Mouse (Mus musculus) midbrain, embryonic 13.5 days (tissue): ENCODE results near the gene Kif26b. TPM values are rescaled to one million over a fixed set of nuclear protein-coding genes. Genes with fewer than 3 reads are reported as not detected.
A peak's percentile ranks its signal among the peaks of the same experiment; 100 is the strongest.

Experiments
- ATAC-seq: fragments of 200-750 bp; cut with Nextera tagmentation; 2 replicates; pipeline ENCODE4 v1.8.0; 2017; ENCODE audit warnings: mild to moderate bottlenecking, moderate TSS enrichment, moderate library complexity
- H3K27ac ChIP-seq: fragments of 300-500 bp; sonication (generic); 2 replicates; pipeline ENCODE4 v1.5.1; 2015; ENCODE audit warnings: inconsistent platforms, mild to moderate bottlenecking, moderate library complexity
- H3K27me3 ChIP-seq: fragments of 300-500 bp; sonication (generic); 2 replicates; pipeline ENCODE4 v1.6.1; 2015; ENCODE audit warnings: mild to moderate bottlenecking, inconsistent platforms
- H3K36me3 ChIP-seq: fragments of 300-500 bp; sonication (generic); 2 replicates; pipeline ENCODE4 v1.6.1; 2015; ENCODE audit warnings: mild to moderate bottlenecking, inconsistent platforms
- H3K4me1 ChIP-seq: fragments of 300-500 bp; sonication (generic); replicated peaks from 2 replicates; pipeline ENCODE4 v1.6.1; 2015; ENCODE audit warnings: inconsistent platforms
- H3K4me2 ChIP-seq: fragments of 300-500 bp; sonication (generic); replicated peaks from 2 replicates; pipeline ENCODE4 v1.6.1; 2015; ENCODE audit warnings: moderate library complexity, mild to moderate bottlenecking, inconsistent platforms
- H3K4me3 ChIP-seq: fragments of 300-500 bp; sonication (generic); replicated peaks from 2 replicates; pipeline ENCODE4 v1.5.1; 2015; ENCODE audit warnings: mild to moderate bottlenecking, inconsistent platforms
- H3K9ac ChIP-seq: fragments of 300-500 bp; sonication (generic); replicated peaks from 2 replicates; pipeline ENCODE4 v1.6.1; 2015; ENCODE audit warnings: mild to moderate bottlenecking, inconsistent platforms
- H3K9me3 ChIP-seq: fragments of 300-500 bp; sonication (generic); 2 replicates; pipeline ENCODE4 v1.6.1; 2016; ENCODE audit warnings: mild to moderate bottlenecking, inconsistent platforms
- WGBS: fragments of 180-500 bp; shearing (Covaris S2); methylation state at CpG from one replicate; pipeline ENCODE4 v1.1.7; 2015; 5-methylcytosine and 5-hydroxymethylcytosine counted together
- polyA plus RNA-seq: library from polyadenylated mRNA; unstranded; fragments of >200 nt; fragmentation: Nextera tagmentation; extraction: Ambion mirVana; gene quantifications from 2 replicates; pipeline ENCODE4 v1.2.1, GENCODE M21; 2015

Gene Kif26b
- polyA plus RNA-seq, 1 experiment from 2014 or later: 5.7 TPM

DNA sequence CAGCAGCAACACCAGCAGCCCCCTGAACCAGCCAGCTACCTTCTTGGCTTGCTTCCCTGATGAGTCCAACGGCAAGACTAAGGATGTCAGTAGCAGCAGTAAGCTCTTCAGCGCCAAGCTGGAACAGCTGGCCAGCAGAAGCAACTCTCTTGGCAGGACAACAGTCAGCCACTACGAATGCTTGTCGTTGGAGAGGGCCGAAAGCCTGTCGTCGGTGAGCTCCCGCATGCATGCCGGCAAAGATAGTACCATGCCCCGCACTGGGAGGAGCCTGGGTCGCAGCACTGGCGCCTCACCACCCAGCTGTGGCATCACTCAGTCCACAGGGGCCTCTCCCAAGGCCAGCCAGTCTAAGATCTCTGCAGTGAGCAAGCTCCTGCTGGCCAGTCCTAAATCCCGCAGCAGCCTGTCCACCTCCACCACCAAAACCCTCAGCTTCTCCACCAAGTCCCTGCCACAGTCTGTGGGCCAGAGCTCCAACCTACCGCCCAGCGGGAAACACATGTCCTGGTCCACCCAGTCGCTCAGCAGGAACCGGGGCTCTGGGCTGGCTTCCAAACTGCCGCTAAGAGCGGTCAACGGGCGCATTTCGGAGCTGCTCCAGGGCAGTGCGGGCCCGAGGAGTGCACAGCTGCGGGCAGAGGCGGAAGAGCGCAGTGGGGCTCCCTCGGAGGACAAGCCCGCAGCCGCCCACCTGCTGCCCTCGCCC is 388.4 kb downstream of the Kif26b start:
- Histone ChIP-seq H3K4me3 (no peak overlapping the region; the same call in 1 of the 2 replicates), H3K27me3 (peaks cover 17% of the 10 kb centered on the region), H3K36me3 (peaks cover 13% of the 10 kb centered on the region; the same call in 1 of the 2 replicates)

DNA sequence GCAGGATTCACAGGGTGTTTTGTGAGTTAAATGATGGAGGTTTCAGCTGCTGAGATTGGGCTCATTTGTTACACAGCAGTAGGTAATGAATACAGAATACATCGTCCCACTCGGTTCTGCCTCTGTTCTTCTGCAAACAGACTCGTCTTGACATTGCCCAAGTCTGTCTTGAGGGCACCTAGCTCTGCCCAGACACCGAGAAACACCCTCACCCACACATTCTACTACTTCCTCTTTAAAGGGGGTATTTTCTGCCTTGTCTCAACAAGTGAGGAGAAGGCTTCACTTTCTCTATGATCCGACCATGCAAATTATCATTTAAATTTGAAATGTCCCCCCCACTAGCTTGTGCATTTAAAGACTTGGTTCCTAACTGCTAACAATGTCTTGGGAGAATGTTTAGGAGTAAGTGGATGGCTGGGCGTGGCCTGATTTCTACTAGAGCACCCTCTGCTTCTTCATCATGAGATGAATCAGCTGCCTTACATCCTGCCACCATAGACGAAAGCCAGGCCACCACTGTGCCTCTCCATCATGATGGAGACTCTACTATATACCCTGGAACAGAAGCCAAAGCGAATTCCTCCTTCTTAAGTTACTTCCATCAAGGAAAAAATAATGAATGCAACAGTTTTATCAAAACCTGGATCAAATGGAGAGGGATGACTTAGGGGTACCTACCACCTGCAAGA is 395.7 kb downstream of the Kif26b start:
- Histone ChIP-seq H3K4me1 (peaks cover 3% of the 10 kb centered on the region; the same call in 1 of the 2 replicates), H3K27me3 (no peaks in the 10 kb centered on the region), H3K36me3 (no peaks in the 10 kb centered on the region; the same call in 1 of the 2 replicates), H3K9me3 (no peaks in the 10 kb centered on the region), H3K27ac (no peak overlapping the region), H3K4me2 (no peak overlapping the region), H3K4me3 (no peak overlapping the region), H3K9ac (no peak overlapping the region)
- WGBS: 83% methylated on average over 8 of the region's 8 CpGs
- ATAC-seq: no peak

More for the DNA sequence above, 388.4 kb downstream of the Kif26b start:
- Histone ChIP-seq H3K4me1 (peaks cover 43% of the 10 kb centered on the region), H3K9me3 (no peaks in the 10 kb centered on the region), H3K9ac (peak overlapping the region; percentile 14; the same call in 1 of the 2 replicates), H3K27ac (no peak overlapping the region), H3K4me2 (peak overlapping the region; percentile 44)
- 46% methylated on average over 31 of the region's 31 CpGs for WGBS
- ATAC-seq: 0 out of 2 replicates have a peak, but pooled peaks have one; percentile 24

DNA sequence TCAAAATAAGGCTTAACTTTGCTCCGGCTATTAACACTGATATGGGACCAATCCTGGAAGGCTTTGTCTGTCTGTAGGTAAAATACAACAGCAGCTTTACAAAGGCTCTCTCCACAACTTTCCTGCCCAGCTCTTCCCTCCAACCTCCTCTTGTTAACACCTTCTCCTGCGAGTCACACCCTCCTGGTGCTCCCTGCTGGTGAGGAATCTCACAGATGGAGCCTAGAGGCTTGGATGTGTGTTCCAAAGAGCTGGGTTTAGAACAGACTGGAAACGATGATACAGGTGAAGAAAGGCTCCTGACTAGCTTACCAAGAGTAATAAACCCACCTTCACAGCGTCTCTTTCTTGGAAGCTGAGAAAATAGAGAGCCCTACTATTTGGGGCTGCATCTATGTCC is 400.6 kb downstream of the Kif26b start:
- no peaks in the 10 kb centered on the region for H3K9me3 ChIP-seq
- ATAC-seq: no peak
- no peaks in the 10 kb centered on the region for H3K27me3 ChIP-seq
- H3K9ac ChIP-seq: no peak overlapping the region
- no peak overlapping the region for H3K4me2 ChIP-seq
- H3K4me1 ChIP-seq: no peaks in the 10 kb centered on the region
- no peak overlapping the region for H3K27ac ChIP-seq
- no peak overlapping the region for H3K4me3 ChIP-seq
- WGBS: 77% methylated on average over 4 of the region's 4 CpGs
- peaks cover 11% of the 10 kb centered on the region for H3K36me3 ChIP-seq

DNA sequence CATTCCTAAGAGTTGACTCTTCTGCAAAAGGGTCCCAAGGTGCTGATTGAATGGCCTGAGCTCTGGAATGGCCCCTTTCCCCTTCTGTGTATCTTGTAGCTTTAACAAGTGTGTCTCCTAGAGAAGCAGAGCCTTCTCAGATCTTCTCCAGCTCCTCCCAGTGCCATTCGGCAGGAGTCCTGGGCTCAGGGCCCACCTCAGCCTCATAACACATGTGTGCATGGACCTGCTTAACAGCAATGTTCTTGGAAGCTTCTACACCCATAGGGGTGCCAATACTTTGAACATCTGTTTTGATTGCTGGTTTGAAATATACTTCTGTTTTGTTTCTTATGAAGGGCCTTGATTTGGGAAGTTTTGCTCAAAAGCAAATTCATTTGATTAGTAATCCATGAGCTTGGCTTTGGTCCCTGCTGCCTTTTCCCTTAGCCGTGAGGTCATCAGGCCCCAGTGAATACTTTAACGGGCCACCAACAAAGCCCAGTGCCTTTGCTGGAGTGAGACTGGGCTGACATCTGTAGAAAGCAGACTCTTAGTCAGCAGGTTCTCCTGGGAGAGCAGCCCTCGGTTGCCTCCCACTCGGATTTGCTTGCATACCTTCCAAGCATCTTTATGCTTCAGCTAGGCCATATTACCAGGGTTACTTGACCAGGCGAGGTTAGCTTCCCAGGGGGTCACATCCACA is 405.2 kb downstream of the Kif26b start:
- no peak for ATAC-seq
- peaks cover 9% of the 10 kb centered on the region for H3K4me1 ChIP-seq
- no peaks in the 10 kb centered on the region for H3K9me3 ChIP-seq
- H3K27ac ChIP-seq: no peak overlapping the region
- 85% methylated on average over 6 of the region's 6 CpGs for WGBS
- no peak overlapping the region for H3K9ac ChIP-seq
- no peak overlapping the region for H3K4me2 ChIP-seq
- H3K27me3 ChIP-seq: no peaks in the 10 kb centered on the region
- H3K4me3 ChIP-seq: no peak overlapping the region
- H3K36me3 ChIP-seq: peaks cover 11% of the 10 kb centered on the region

DNA sequence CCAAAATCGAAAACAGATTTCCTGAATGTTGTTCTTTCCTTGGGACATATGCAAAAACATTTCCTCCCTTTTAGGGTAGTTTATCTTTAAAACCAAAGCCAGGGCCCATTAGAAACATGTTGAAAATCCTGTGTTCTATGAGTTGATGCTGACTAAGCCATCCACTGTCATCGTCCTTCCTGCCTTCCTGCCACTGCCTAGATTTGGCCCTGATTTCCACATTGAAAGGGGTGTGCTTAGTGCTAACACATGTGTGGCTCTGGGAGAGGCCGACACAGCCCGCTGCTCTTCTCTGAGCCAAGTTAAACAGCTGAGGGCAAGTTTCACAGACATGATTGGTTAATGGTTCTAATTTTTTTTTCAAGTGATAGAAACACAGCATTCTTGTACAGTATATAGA is 407.5 kb downstream of the Kif26b start:
- no peaks in the 10 kb centered on the region for H3K9me3 ChIP-seq
- no peak overlapping the region for H3K4me3 ChIP-seq
- ATAC-seq: no peak
- no peak overlapping the region for H3K27ac ChIP-seq
- 75% methylated on average over 4 of the region's 4 CpGs for WGBS
- H3K9ac ChIP-seq: no peak overlapping the region
- peaks cover 11% of the 10 kb centered on the region for H3K36me3 ChIP-seq
- H3K4me2 ChIP-seq: no peak overlapping the region
- H3K4me1 ChIP-seq: peaks cover 9% of the 10 kb centered on the region
- H3K27me3 ChIP-seq: no peaks in the 10 kb centered on the region

DNA sequence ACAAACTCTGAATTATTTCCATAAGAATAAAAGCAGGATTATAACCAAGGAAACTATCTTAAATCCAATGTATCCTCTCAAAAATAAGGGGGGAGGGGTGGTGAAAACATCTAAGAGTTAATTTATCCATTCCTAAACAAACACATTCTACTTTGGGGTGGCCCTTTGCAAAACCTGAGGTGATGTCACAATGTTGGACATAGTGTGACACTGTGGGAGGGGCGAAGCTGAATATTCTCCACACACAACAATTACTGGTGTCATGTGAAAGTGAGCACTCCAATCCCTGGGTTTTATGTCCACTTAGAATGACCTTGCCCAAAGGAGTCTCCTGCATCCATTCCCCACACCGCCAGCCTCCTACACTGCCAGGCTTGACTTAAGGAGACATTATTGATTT is 408.1 kb downstream of the Kif26b start:
- Histone ChIP-seq H3K4me1 (peaks cover 12% of the 10 kb centered on the region), H3K27ac (no peak overlapping the region), H3K4me3 (no peak overlapping the region), H3K27me3 (no peaks in the 10 kb centered on the region), H3K4me2 (no peak overlapping the region), H3K36me3 (peaks cover 6% of the 10 kb centered on the region), H3K9me3 (no peaks in the 10 kb centered on the region), H3K9ac (no peak overlapping the region)
- 84% methylated on average over 2 of the region's 2 CpGs for WGBS
- ATAC-seq: no peak

DNA sequence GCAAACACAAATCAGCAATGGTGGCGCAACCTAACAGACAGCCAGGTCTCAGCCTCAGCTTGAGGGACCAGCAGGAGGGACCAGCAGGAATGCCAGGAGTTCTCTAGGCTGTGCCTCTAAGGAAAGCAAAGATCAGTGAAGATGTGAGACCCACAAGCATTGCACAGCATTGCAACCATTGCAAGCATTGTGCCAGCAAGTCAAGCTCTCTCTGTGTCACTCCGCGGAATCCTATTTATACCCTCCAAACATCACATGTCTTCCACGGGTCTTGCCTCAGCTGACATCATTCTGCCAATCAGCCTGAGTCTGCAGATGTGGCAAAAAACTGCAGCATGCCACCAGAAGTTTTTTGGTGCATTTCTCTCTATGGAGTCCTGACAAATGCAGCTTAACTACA is 411.4 kb downstream of the Kif26b start:
- ATAC-seq: no peak
- no peaks in the 10 kb centered on the region for H3K27me3 ChIP-seq
- H3K4me3 ChIP-seq: no peak overlapping the region
- H3K36me3 ChIP-seq: no peaks in the 10 kb centered on the region
- no peak overlapping the region for H3K4me2 ChIP-seq
- no peak overlapping the region for H3K9ac ChIP-seq
- 87% methylated on average over 4 of the region's 4 CpGs for WGBS
- H3K27ac ChIP-seq: no peak overlapping the region
- H3K4me1 ChIP-seq: peaks cover 25% of the 10 kb centered on the region
- no peaks in the 10 kb centered on the region for H3K9me3 ChIP-seq

DNA sequence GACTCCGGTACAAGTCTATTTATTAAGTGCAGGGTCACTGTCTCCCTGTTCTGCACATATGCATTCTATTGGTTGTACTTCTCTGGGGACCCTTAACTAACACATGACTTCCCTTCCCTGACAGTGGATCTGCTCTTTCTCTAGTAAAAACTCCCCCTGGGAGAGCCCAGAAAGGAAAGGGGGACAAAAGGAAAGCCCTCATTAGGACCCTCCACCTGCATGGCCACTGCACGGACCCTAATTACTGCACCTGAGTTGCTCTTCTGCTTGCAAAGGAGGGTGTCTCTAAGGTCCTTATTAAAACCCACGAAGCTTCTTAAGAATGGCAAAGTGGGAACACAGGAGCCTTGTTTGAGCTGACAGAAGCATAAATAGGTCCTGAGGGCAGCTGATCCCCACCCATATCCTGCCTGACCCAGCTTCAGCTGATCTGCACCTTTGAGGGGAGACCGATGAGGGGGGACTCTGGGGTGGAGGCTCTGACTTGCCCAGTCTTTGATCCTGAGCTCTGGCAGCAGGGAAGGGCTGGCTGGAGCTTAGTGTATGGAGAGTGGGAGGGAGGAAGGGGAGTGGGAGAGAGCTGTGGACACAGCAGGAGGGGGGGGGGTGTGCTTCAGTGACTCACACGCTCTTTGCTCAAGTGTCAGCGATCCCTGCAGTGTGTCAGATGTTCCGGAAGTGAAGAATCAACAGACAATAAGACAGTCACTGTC is 413.5 kb downstream of the Kif26b start:
- 29% methylated on average over 7 of the region's 7 CpGs for WGBS
- Histone ChIP-seq H3K9me3 (no peaks in the 10 kb centered on the region), H3K27ac (peak overlapping the region; percentile 56), H3K4me2 (0 out of 2 replicates have a peak overlapping the region, but pooled peaks have one; percentile 2), H3K9ac (no peak overlapping the region), H3K27me3 (no peaks in the 10 kb centered on the region), H3K4me3 (no peak overlapping the region), H3K4me1 (peaks cover 25% of the 10 kb centered on the region), H3K36me3 (no peaks in the 10 kb centered on the region)
- ATAC-seq: peak; percentile 90

DNA sequence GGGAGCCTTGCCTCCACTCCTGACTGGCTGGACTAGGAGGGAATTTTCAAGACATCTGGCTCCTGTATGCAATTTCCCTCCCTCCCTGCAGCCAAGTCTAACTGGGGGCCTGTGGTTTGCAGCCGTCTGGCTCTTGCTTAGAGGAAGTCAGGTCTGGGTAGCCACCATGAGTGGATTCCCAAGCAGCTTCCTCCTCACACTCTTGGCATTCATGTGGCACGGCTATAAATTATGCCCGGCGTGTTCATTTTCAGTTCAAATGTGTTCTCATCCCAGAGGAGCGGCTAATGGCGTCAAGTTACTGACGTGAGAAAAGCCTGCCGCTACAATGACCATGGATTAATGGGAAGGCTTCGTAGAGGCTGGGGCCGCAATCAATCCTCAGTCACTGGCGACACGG is 424.0 kb downstream of the Kif26b start:
- H3K4me3 ChIP-seq: no peak overlapping the region
- H3K9ac ChIP-seq: no peak overlapping the region
- ATAC-seq: no peak; the same call in 1 of the 2 replicates
- no peaks in the 10 kb centered on the region for H3K27me3 ChIP-seq
- H3K4me2 ChIP-seq: no peak overlapping the region
- 58% methylated on average over 12 of the region's 12 CpGs for WGBS
- H3K9me3 ChIP-seq: no peaks in the 10 kb centered on the region; the same call in 1 of the 2 replicates
- peaks cover 11% of the 10 kb centered on the region for H3K4me1 ChIP-seq
- no peaks in the 10 kb centered on the region for H3K36me3 ChIP-seq
- H3K27ac ChIP-seq: 0 out of 2 replicates have a peak overlapping the region, but pooled peaks have one; percentile 36

DNA sequence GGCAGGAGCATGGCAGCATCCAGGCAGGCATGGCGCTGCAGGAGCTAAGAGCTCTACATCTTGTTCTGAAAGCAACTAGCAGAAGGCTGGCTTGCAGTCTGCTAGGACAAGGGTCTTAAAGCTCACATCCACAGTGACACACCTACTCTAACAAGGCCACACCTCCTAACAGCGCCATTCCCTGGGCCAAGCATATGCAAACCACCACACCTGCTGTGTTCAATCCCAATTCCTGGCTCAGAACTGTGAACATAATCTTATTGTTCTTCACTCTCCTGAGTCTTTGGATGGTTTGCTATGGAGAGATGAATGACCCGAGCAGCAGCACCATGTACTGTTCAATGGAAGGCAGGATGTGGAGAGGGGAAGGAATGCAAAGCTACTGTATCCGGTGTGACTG is 429.7 kb downstream of the Kif26b start:
- Histone ChIP-seq H3K27me3 (no peaks in the 10 kb centered on the region), H3K9me3 (no peaks in the 10 kb centered on the region), H3K27ac (no peak overlapping the region), H3K9ac (no peak overlapping the region), H3K4me1 (peaks cover 11% of the 10 kb centered on the region; the same call in 1 of the 2 replicates), H3K4me3 (no peak overlapping the region), H3K36me3 (no peaks in the 10 kb centered on the region), H3K4me2 (no peak overlapping the region)
- WGBS: 77% methylated on average over 4 of the region's 4 CpGs
- no peak for ATAC-seq

DNA sequence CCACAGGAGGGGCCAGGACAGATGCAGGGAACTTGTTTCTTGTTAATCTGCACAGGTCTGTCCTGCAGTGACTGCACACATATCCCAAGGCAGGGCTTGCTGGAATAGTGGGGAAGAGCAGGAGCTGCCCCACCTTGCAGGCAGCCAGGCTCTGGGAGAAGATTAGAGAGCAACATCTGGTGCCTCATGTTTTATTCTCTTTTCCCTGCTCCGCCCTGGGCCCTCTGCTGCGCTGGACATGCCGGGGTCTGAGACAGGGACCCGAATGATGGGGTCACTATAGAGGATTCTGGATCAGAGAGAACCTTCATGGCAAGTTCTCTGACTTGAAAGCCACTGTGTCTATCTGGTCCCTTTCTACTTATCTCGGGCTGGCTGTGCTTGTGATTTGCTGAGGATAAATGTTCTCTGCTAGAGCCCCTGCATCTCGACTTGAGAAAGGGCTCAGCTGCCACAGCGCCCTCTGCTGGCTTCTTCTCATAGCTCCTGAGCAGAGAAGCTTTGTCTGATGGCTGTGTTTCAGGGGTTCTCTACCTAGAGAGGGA is 431.2 kb downstream of the Kif26b start:
- 36% methylated on average over 7 of the region's 7 CpGs for WGBS
- Histone ChIP-seq H3K36me3 (no peaks in the 10 kb centered on the region), H3K4me1 (peaks cover 11% of the 10 kb centered on the region; the same call in 1 of the 2 replicates), H3K27me3 (no peaks in the 10 kb centered on the region), H3K4me3 (no peak overlapping the region), H3K9ac (no peak overlapping the region), H3K4me2 (no peak overlapping the region), H3K9me3 (no peaks in the 10 kb centered on the region), H3K27ac (peak overlapping the region; percentile 44; the same call in 1 of the 2 replicates)
- ATAC-seq: peak; percentile 91
